Mouse (Mus musculus) brain, embryonic 14.5 days (tissue): Measurements from ENCODE around the gene Tulp3.

Experiments
- CTCF ChIP-seq: fragments of 200-500 bp; IDR thresholded peaks from 2 replicates; pipeline ENCODE4 v1.5.1; 2012; ENCODE audit warnings: inconsistent platforms, mild to moderate bottlenecking, moderate library complexity, borderline replicate concordance; ENCODE audit not compliant: insufficient read depth, insufficient read length; ENCODE audit errors: extremely low read depth
- POLR2A ChIP-seq: fragments of 200-500 bp; IDR thresholded peaks from 2 replicates; pipeline ENCODE4 v1.6.1; 2012; ENCODE audit warnings: mild to moderate bottlenecking, inconsistent platforms, borderline replicate concordance; ENCODE audit not compliant: poor library complexity, insufficient read depth, insufficient read length, severe bottlenecking; ENCODE audit errors: extremely low read depth

DNA sequence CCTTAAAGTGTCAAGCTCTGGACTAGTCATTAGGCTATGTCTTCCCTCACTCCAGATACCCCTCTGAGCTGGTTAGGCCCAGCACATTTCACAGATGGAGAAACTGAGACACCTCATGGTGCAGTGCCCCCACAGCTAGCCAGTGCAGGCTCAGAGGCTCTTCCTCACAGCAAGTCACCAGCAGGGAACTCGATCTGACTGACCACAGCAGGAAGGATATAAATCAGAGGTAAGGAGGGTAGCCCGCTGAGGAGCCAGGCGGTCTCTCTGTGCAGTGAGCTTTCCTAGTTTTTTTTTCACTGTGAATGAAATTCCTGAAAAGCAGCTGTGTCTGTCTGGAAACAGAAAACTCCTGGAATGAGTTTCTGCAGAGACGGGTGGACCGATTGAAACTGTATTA lies 76.0 kb downstream of the Tulp3 start:
- TF ChIP-seq CTCF (no peak), POLR2A (no peak)
